Mouse (Mus musculus) mouse trophoblast stem cell (cell line): Measurements from ENCODE around the gene Pard6b.
"Not testable (repeated sequence)": the region's sequence is repeated elsewhere in the genome, so short reads cannot be mapped to it uniquely, and the experiment has no call there.

Source experiments
- in situ Hi-C, 2 experiments: fragments of 300-500 bp; cut with MseI, MboI; formaldehyde crosslinking; loops; 2 replicates in 1 of 2; 3 replicates in 1 of 2; pipeline ENCODE4 v1.15.1; 2025

The Pard6b gene

GRCm38 (mm10) chr2:168098040-168098439, 17.2 kb downstream of the Pard6b start:
- in situ Hi-C loops: no loop called here

DNA sequence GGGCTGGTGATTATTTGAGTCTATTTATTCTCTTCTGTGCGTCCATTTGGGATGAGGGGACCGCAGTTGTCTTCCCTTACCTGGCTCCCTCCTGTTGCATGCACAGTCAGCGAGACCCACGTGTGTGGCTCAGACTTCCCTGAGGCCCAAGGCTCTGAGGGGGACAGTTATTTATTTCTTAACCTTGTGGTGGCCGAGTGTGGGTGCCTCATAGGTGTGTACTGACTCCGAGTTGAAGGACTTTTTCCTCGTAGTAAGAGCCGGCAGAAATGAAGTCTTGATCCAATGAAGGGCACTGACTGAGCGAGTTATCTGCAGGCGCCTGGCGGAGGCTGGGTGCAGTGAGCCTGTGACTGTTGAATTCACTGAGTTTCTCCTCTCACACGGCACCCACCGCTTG, 19.2 kb downstream of the Pard6b start:
- in situ Hi-C loops: no loop called here

DNA sequence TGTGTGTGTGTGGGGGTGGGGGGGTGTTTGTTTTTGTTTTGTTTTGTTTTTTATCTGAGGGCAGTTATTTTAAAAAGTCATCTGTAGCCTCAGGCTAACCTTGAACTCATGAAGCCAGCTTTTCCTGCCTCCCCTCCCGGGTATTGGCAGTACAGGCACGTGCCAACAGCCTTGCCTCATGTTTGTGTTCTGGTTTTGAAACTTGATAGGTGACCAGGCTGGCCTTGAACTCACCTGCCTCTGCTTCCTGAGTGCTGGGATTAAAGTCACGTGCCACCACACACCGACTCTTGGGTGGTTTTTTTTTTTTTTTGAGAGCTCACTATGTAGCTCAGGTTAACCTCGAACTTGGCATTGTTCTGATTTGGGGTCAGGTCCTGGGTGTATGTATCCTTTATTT, 21.0 kb downstream of the Pard6b start:
- in situ Hi-C loops: no loop called here

DNA sequence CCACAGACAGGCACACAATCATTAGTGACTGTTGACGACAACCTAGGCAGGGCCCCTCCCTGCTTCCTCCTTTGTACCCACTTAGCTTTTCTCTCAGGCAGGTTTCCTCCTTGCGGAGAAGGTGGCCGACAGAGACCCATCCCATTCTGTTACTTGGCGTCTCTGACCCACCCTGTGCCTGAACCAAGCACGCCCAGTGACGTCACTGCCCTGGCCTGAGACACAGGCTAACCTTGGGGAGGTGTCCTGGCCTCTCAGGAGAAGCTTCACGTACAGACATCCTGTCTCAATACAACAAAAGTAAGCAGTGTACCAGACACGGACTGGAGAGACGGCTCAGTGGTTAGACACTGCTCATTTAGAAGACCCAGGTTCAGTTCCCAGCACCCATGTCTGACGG, 22.5 kb downstream of the Pard6b start:
- in situ Hi-C loops: no loop called here

DNA sequence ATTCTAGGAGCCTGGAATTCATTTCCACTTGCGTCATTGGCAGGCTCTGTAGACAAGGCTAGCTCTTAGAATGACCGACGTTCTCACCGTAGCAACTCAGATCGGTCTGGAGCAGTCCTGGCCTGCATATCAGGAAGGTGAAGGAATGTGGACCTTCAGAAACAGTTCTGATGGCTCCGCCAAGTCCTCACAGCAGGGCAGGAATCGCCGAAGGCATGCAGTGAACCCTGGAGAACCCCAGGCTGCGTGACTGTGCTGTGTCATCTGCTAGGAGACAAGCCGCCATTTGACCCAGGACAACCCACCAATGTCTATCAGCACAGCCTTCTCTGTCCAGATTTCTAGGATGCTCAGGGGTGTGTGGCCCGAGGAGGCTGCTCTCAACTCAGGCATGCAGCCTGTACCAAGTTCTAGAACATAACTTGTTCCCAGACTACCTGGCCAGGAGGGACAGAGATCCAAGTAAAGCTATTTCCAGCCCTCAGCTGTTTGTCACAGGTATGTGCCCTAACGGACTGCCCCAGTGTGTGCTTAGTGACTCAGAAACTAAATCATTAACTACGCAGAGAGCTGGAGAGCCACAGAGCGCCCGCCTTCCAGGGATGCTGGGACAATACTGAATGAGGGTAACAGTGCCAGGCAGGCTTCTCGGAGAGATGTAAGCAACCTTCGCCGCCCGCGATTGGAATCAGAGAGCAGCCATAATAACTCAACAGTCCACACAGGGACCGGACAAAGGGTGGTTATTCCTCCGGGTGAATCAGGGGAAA, 23.8 kb downstream of the Pard6b start:
- in situ Hi-C loops: no loop called here

DNA sequence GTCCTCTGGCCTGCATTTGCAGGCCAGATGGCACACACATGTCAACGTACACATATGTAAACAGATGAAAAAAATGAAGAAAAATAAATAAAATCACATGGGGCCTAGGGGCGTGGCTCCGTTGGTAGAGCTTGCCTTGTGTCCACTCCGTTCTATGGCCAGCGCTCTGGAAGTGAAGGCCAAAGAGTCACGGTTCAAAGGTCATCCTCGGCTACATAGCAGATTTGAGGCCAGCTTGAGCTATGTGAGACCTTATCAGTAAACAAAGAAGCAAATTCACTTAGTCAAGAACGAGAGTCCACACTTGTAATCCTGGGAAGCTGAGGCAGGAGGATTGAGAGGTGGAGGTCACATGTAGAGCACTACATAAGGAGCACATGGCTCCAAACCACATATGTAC, 24.5 kb downstream of the Pard6b start:
- in situ Hi-C loops: no loop called here

DNA sequence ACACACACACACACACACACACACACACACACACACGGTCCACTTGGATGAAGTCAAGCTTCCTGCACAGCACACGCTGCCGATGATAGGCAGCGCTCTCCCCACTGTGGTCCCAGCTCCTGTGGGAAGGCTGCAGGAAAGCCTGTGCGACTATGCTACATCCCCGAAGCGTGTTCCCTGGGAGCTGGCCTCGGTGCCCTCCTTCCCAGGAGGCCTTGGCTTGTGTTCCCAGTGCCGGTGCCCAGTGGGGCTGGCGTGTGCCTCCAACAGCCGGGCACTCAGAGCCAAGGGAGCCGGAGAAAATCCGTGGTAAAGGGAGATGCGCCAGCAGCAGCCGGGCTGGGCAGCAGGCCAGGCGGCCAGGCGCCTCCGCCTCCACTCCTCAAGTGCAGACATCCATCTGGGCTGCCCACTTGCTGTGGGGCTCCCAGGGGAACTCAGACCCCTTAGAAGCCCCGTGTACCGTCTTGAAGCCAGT, 25.9 kb downstream of the Pard6b start:
- in situ Hi-C loops: no loop called here

GRCm38 (mm10) chr2:168107356-168107755, 26.6 kb downstream of the Pard6b start:
- in situ Hi-C loops: no loop called here

DNA sequence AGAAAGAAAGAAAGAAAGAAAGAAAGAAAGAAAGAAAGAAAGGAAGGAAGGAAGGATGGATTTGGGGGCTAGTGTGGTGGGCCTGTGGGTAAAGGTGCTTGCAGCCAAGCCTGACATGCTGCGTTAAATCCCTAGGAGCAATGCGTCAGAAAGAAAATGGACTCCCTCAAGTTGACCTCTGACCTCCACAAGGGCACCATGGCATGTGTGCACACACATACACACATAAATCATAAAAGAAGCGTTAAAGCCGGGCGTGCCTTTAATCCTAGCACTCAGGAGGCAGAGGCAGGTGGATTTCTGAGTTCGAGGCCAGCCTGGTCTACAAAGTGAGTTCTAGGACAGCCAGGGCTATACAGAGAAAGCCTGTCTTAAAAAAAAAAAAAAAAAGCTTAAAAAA, 27.1 kb downstream of the Pard6b start:
- in situ Hi-C loops: not testable (repeated sequence)

GRCm38 (mm10) chr2:168111902-168112301, 31.1 kb downstream of the Pard6b start:
- in situ Hi-C loops: no loop called here

GRCm38 (mm10) chr2:168113263-168113662, 32.5 kb downstream of the Pard6b start:
- in situ Hi-C loops: no loop called here

- in situ Hi-C loops: no loop called here
Measured at GRCm38 (mm10) chr2:168113692-168114091, 32.9 kb downstream of the Pard6b start.

DNA sequence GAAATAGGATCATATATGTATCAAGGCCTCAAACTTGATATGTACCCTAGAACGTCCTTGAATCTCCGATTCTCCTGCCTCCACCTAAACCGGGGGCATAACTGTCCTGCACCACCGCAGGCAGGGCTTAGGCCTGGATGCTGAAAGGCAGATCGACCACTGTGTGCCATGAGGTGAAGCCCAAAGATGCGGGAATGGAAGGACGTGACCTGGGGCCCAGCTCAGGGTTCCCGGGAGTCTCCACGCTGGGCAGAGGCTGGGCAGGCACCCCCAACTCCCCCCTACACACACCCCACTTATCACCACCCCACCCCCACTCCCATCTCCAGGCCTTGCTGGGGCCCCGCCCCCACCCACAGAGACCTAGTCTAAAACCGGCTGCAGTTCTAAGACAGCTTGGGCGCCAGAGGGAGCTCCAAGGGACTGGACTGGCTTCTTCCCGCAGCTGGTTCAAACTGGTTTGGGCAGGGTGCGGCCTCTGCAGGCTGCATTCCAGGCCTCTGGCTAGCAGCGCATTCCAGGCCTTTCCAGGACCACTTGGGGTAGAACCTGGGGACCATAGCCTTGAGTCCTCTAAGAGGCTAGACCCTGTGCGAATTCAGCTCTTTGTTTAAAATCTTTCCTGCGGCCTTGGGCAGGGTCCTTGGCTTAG, 34.0 kb downstream of the Pard6b start:
- in situ Hi-C loops: loop anchor here in 1 of 2 experiments (5.0 kb wide), 1 partner anchor 92 kb away; the partner anchor contains the start of gene Adnp

DNA sequence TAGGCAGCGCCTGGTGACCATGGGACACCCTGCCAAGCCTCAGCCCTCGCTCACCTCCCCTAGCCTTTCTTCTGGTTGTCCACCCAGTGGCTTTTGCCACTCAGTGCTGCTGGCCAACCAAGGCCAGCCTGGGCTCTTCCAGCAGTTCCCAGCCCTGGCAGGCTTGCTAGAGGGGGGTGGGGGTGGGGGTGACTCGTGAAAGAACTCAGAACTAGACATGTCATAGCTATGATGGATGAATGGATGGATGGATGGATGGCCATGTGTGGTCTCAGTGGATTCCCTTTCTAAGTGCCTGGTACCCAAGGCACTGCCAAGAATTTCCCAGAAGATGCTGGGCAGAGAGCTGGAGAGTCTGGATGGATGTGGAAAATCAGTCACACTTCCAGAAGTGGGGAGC, 35.0 kb downstream of the Pard6b start:
- in situ Hi-C loops: loop anchor here in 1 of 2 experiments (5.0 kb wide), 1 partner anchor 91 kb away; the partner anchor contains the start of gene Adnp

- in situ Hi-C loops: loop anchor here in 1 of 2 experiments (5.0 kb wide), 1 partner anchor 90 kb away; the partner anchor contains the start of gene Adnp
Measured at GRCm38 (mm10) chr2:168117147-168117546, 36.3 kb downstream of the Pard6b start.

- in situ Hi-C loops: loop anchor here in 1 of 2 experiments (5.0 kb wide), 1 partner anchor 90 kb away; the partner anchor contains the start of gene Adnp
Measured at GRCm38 (mm10) chr2:168117553-168117952, 36.7 kb downstream of the Pard6b start.

DNA sequence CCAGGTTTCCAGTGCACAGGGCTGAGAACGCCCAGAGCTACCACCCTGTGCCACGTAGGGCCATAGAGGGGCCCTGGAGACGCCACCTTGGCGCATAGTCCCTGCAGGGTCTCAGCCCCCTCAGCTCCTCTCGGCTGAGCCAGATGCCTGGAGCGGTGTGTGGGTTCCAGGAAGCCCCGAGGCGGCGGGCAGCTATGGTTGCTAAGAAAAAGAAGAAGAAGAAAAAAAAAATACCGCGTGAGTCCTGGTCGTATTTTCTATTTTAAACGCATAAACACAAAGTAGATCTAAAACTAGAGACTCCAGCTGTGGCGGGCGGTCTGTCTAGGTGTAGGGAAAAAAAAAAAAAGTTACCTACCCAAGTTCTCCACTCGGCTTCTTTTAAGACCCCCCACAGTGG, 37.2 kb downstream of the Pard6b start:
- in situ Hi-C loops: loop anchor here in 1 of 2 experiments (5.0 kb wide), 1 partner anchor 89 kb away; the partner anchor contains the start of gene Adnp

DNA sequence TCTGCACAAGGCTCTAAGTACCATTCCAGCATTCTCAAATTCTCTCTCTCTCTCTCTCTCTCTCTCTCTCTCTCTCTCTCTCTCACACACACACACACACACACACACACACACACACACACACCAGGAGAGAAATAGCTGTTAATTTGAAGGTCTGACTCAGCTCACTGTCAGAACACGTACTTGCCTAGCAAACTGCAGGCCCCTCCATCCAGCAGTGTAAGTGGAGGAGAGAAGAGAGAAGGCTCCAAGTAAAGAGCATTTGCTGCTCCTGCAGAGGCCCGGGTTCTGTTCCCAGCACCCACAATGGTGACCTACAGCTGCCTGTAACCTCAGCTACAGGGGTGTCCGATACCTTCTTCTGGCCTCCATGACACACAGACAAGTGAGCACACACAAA, 37.7 kb downstream of the Pard6b start:
- in situ Hi-C loops: loop anchor here in 1 of 2 experiments (5.0 kb wide), 1 partner anchor 89 kb away; the partner anchor contains the start of gene Adnp

DNA sequence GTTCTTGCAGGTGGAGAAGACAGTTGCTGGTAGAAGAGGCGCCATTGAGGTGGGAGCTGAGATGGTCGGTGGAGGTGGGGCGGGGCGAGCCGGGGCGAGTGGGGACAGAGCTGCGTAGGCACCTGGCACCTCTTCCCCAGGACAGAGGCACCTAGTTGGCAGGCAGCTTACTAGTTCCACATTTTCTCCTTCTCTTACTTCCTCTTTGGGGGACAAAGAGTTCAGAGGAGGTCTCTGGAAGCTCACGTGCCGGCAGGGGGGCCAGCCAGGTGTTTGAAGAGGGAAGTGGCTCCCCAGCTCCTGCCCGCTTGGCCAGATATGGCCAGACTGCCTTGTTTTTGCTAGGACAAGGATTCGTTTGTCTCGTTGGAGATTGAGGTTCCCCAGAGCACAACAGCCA, 38.3 kb downstream of the Pard6b start:
- in situ Hi-C loops: loop anchor here in 1 of 2 experiments (5.0 kb wide), 1 partner anchor 88 kb away; the partner anchor contains the start of gene Adnp

GRCm38 (mm10) chr2:168120906-168121305, 40.1 kb downstream of the Pard6b start:
- in situ Hi-C loops: no loop called here

GRCm38 (mm10) chr2:168123652-168124051, 42.8 kb downstream of the Pard6b start:
- in situ Hi-C loops: no loop called here
